Mouse (Mus musculus): Measurements from ENCODE around the gene Barhl2.

GRCm38 (mm10) chr5:106460535-106460934 lies 2.6 kb upstream of the Barhl2 start:
- TF ChIP-seq CTCF (IDR thresholded peaks at IDR 0.05) = no peak
- no peak for TF ChIP-seq POLR2A (IDR thresholded peaks at IDR 0.05; ENCODE audit: insufficient read depth, low read depth, low read length)
- TF ChIP-seq EP300 (IDR thresholded peaks at IDR 0.05; ENCODE audit: insufficient read depth, low read depth, low read length) = no peak
